Mouse (Mus musculus) limb, embryonic 11.5 days (tissue): Measurements from ENCODE around the gene Slc35b4. TPM values are rescaled to one million over a fixed set of nuclear protein-coding genes. Genes with fewer than 3 reads are reported as not detected.
A peak's percentile ranks its signal among the peaks of the same experiment; 100 is the strongest.

Experiments used
- ATAC-seq: fragments of 200-750 bp; cut with Nextera tagmentation; 2 replicates; pipeline ENCODE4 v1.8.0; 2017; ENCODE audit warnings: low read depth; ENCODE audit not compliant: insufficient number of reproducible peaks, low FRiP score, low TSS enrichment
- DNase-seq: peaks from one replicate; pipeline ENCODE4 v3.0.0-alpha.2; 2015; ENCODE audit warnings: low spot score
- H3K27ac ChIP-seq: fragments of 300-500 bp; sonication (generic); replicated peaks from 2 replicates; pipeline ENCODE4 v1.5.1; 2014; ENCODE audit warnings: low read depth, mild to moderate bottlenecking, low read length
- H3K27me3 ChIP-seq: fragments of 300-500 bp; sonication (generic); 2 replicates; pipeline ENCODE4 v1.6.1; 2014; ENCODE audit warnings: mild to moderate bottlenecking, low read length, mixed read lengths; ENCODE audit not compliant: control insufficient read depth, insufficient read depth
- H3K36me3 ChIP-seq: fragments of 300-500 bp; sonication (generic); 2 replicates; pipeline ENCODE4 v1.6.1; 2014; ENCODE audit warnings: mild to moderate bottlenecking, low read length, moderate library complexity, mixed read lengths; ENCODE audit not compliant: control insufficient read depth, insufficient read depth
- H3K4me1 ChIP-seq: fragments of 300-500 bp; sonication (generic); 2 replicates; pipeline ENCODE4 v1.6.1; 2014; ENCODE audit warnings: low read length, mixed read lengths; ENCODE audit not compliant: control insufficient read depth, insufficient read depth
- H3K4me2 ChIP-seq: fragments of 300-500 bp; sonication (generic); 2 replicates; pipeline ENCODE4 v1.6.1; 2014; ENCODE audit warnings: low read depth, mild to moderate bottlenecking, moderate library complexity; ENCODE audit not compliant: severe bottlenecking
- H3K4me3 ChIP-seq: fragments of 300-500 bp; sonication (generic); 2 replicates; pipeline ENCODE4 v1.5.1; 2014; ENCODE audit warnings: low read depth, low read length
- H3K9ac ChIP-seq: fragments of 300-500 bp; sonication (generic); 2 replicates; pipeline ENCODE4 v1.6.1; 2014; ENCODE audit warnings: mild to moderate bottlenecking, low read length
- H3K9me3 ChIP-seq: fragments of 300-500 bp; sonication (generic); 2 replicates; pipeline ENCODE4 v1.6.1; 2016; ENCODE audit warnings: low read length; ENCODE audit not compliant: control insufficient read depth
- WGBS: fragments of 180-500 bp; shearing (Covaris S2); extraction: QIAGEN DNeasy Blood & Tissue Kit; methylation state at CpG from one replicate; pipeline ENCODE4 v1.1.7; 2014; 5-methylcytosine and 5-hydroxymethylcytosine counted together
- polyA plus RNA-seq: library from polyadenylated mRNA; unstranded; fragments of >200 nt; fragmentation: Nextera tagmentation; extraction: Ambion mirVana; gene quantifications from 2 replicates; pipeline ENCODE4 v1.2.1, GENCODE M21; 2014

Gene Slc35b4
- polyA plus RNA-seq, 1 experiment from 2014 or later, result 47.3 TPM

- no peaks in the 10 kb centered on the region for H3K9me3 ChIP-seq
- H3K4me3 ChIP-seq, result peak overlapping the region; percentile 85
- H3K9ac ChIP-seq, result peak overlapping the region; percentile 75
- ATAC-seq (peak; percentile 80), DNase-seq (no peak)
- no peaks in the 10 kb centered on the region for H3K27me3 ChIP-seq
- WGBS, result 3% methylated on average over 29 of the region's 29 CpGs
- peaks cover 5% of the 10 kb centered on the region; the same call in 1 of the 2 replicates for H3K4me1 ChIP-seq
- H3K4me2 ChIP-seq, result peak overlapping the region; percentile 74
- no peaks in the 10 kb centered on the region for H3K36me3 ChIP-seq
- H3K27ac ChIP-seq, result peak overlapping the region; percentile 68
Observed at GRCm38 (mm10) chr6:34176111-34176863, 624 bp downstream of the Slc35b4 start.

GRCm38 (mm10) chr6:34174715-34175114 is 2.2 kb downstream of the Slc35b4 start:
- 91% methylated on average over 8 of the region's 8 CpGs for WGBS
- no peak for ATAC-seq
- Histone ChIP-seq H3K36me3 (no peaks in the 10 kb centered on the region), H3K27me3 (no peaks in the 10 kb centered on the region), H3K4me1 (peaks cover 5% of the 10 kb centered on the region; the same call in 1 of the 2 replicates), H3K27ac (no peak overlapping the region), H3K4me2 (no peak overlapping the region), H3K9me3 (no peaks in the 10 kb centered on the region), H3K9ac (no peak overlapping the region), H3K4me3 (no peak overlapping the region)
- DNase-seq, result no peak

- H3K27me3 ChIP-seq, result no peaks in the 10 kb centered on the region
- DNase-seq (no peak), ATAC-seq (no peak)
- no peaks in the 10 kb centered on the region for H3K9me3 ChIP-seq
- H3K4me3 ChIP-seq, result no peak overlapping the region
- no peaks in the 10 kb centered on the region for H3K36me3 ChIP-seq
- no peak overlapping the region for H3K27ac ChIP-seq
- H3K9ac ChIP-seq, result no peak overlapping the region
- H3K4me1 ChIP-seq, result peaks cover 5% of the 10 kb centered on the region; the same call in 1 of the 2 replicates
- 90% methylated on average over 12 of the region's 12 CpGs for WGBS
- H3K4me2 ChIP-seq, result no peak overlapping the region
Observed at GRCm38 (mm10) chr6:34173251-34173650, 3.7 kb downstream of the Slc35b4 start.

- no peak overlapping the region for H3K4me3 ChIP-seq
- WGBS, result 88% methylated on average over 12 of the region's 12 CpGs
- no peaks in the 10 kb centered on the region for H3K9me3 ChIP-seq
- H3K27ac ChIP-seq, result no peak overlapping the region
- ATAC-seq (no peak), DNase-seq (no peak)
- H3K27me3 ChIP-seq, result no peaks in the 10 kb centered on the region
- H3K4me2 ChIP-seq, result no peak overlapping the region
- H3K4me1 ChIP-seq, result peaks cover 5% of the 10 kb centered on the region; the same call in 1 of the 2 replicates
- no peak overlapping the region for H3K9ac ChIP-seq
- H3K36me3 ChIP-seq, result no peaks in the 10 kb centered on the region; the same call in 1 of the 2 replicates
Observed at GRCm38 (mm10) chr6:34171748-34172457, 5.0 kb downstream of the Slc35b4 start.

GRCm38 (mm10) chr6:34170844-34171494 is 5.9 kb downstream of the Slc35b4 start:
- DNase-seq (no peak), ATAC-seq (no peak)
- H3K4me1 ChIP-seq, result peaks cover 3% of the 10 kb centered on the region; the same call in 1 of the 2 replicates
- H3K27me3 ChIP-seq, result no peaks in the 10 kb centered on the region
- whole genome bisulfite sequencing, result 85% methylated on average over 7 of the region's 7 CpGs
- no peak overlapping the region for H3K27ac ChIP-seq
- H3K4me2 ChIP-seq, result no peak overlapping the region
- H3K36me3 ChIP-seq, result no peaks in the 10 kb centered on the region; the same call in 1 of the 2 replicates
- H3K9ac ChIP-seq, result no peak overlapping the region
- H3K4me3 ChIP-seq, result no peak overlapping the region
- H3K9me3 ChIP-seq, result no peaks in the 10 kb centered on the region

- H3K9ac ChIP-seq, result no peak overlapping the region
- H3K27me3 ChIP-seq, result no peaks in the 10 kb centered on the region
- no peak overlapping the region for H3K27ac ChIP-seq
- WGBS, result 89% methylated on average over 3 of the region's 3 CpGs
- H3K4me2 ChIP-seq, result no peak overlapping the region
- DNase-seq (no peak), ATAC-seq (no peak)
- H3K4me1 ChIP-seq, result no peaks in the 10 kb centered on the region
- H3K36me3 ChIP-seq, result peaks cover 2% of the 10 kb centered on the region
- no peak overlapping the region for H3K4me3 ChIP-seq
- no peaks in the 10 kb centered on the region for H3K9me3 ChIP-seq
Observed at GRCm38 (mm10) chr6:34168834-34169233, 8.1 kb downstream of the Slc35b4 start.

- H3K27ac ChIP-seq, result no peak overlapping the region
- no peak for DNase-seq
- no peak overlapping the region for H3K4me3 ChIP-seq
- ATAC-seq, result no peak
- peaks cover 2% of the 10 kb centered on the region for H3K36me3 ChIP-seq
- 84% methylated on average over 9 of the region's 9 CpGs for WGBS
- no peak overlapping the region for H3K9ac ChIP-seq
- H3K9me3 ChIP-seq, result no peaks in the 10 kb centered on the region
- no peak overlapping the region for H3K4me2 ChIP-seq
- no peaks in the 10 kb centered on the region for H3K4me1 ChIP-seq
- no peaks in the 10 kb centered on the region for H3K27me3 ChIP-seq
Observed at GRCm38 (mm10) chr6:34163014-34163413, 13.9 kb downstream of the Slc35b4 start.

GRCm38 (mm10) chr6:34162607-34163006 is 14.3 kb downstream of the Slc35b4 start:
- Histone ChIP-seq H3K9me3 (no peaks in the 10 kb centered on the region), H3K27me3 (no peaks in the 10 kb centered on the region), H3K4me2 (no peak overlapping the region), H3K9ac (no peak overlapping the region), H3K27ac (no peak overlapping the region), H3K36me3 (peaks cover 2% of the 10 kb centered on the region), H3K4me3 (no peak overlapping the region), H3K4me1 (no peaks in the 10 kb centered on the region)
- DNase-seq, result no peak
- no peak for ATAC-seq
- WGBS, result 67% methylated on average over 2 of the region's 2 CpGs
